Mouse (Mus musculus) limb, embryonic 13.5 days (tissue): ENCODE results near the gene Trim47. TPM values are rescaled to one million over a fixed set of nuclear protein-coding genes. Genes with fewer than 3 reads are reported as not detected.

Experiments used
- ATAC-seq: fragments of 200-750 bp; cut with Nextera tagmentation; 2 replicates; pipeline ENCODE4 v1.8.0; 2017; ENCODE audit warnings: low read depth, moderate number of reproducible peaks, moderate TSS enrichment; ENCODE audit not compliant: low FRiP score
- H3K27ac ChIP-seq: fragments of 300-500 bp; sonication (generic); 2 replicates; pipeline ENCODE4 v1.5.1; 2015; ENCODE audit warnings: inconsistent platforms, mild to moderate bottlenecking, moderate library complexity
- H3K27me3 ChIP-seq: fragments of 300-500 bp; sonication (generic); 2 replicates; pipeline ENCODE4 v1.6.1; 2015; ENCODE audit warnings: mild to moderate bottlenecking, inconsistent platforms
- H3K36me3 ChIP-seq: fragments of 300-500 bp; sonication (generic); 2 replicates; pipeline ENCODE4 v1.6.1; 2015; ENCODE audit warnings: inconsistent platforms, mild to moderate bottlenecking, moderate library complexity
- H3K4me1 ChIP-seq: fragments of 300-500 bp; sonication (generic); 2 replicates; pipeline ENCODE4 v1.6.1; 2015; ENCODE audit warnings: inconsistent platforms
- H3K4me2 ChIP-seq: fragments of 300-500 bp; sonication (generic); replicated peaks from 2 replicates; pipeline ENCODE4 v1.6.1; 2015; ENCODE audit warnings: inconsistent platforms, mild to moderate bottlenecking, moderate library complexity
- H3K4me3 ChIP-seq: fragments of 300-500 bp; sonication (generic); 2 replicates; pipeline ENCODE4 v1.5.1; 2015; ENCODE audit warnings: moderate library complexity, mild to moderate bottlenecking, inconsistent platforms
- H3K9ac ChIP-seq: fragments of 300-500 bp; sonication (generic); 2 replicates; pipeline ENCODE4 v1.6.1; 2015; ENCODE audit warnings: mild to moderate bottlenecking, inconsistent platforms
- H3K9me3 ChIP-seq: fragments of 300-500 bp; sonication (generic); 2 replicates; pipeline ENCODE4 v1.6.1; 2016; ENCODE audit warnings: inconsistent platforms
- WGBS: fragments of 180-500 bp; shearing (Covaris S2); methylation state at CpG from one replicate; pipeline ENCODE4 v1.1.7; 2015; 5-methylcytosine and 5-hydroxymethylcytosine counted together
- polyA plus RNA-seq: library from polyadenylated mRNA; unstranded; fragments of >200 nt; fragmentation: Nextera tagmentation; extraction: Ambion mirVana; gene quantifications from 2 replicates; pipeline ENCODE4 v1.2.1, GENCODE M21; 2015

Gene Trim47
- polyA plus RNA-seq, 1 experiment from 2014 or later, result 15.9 TPM

DNA sequence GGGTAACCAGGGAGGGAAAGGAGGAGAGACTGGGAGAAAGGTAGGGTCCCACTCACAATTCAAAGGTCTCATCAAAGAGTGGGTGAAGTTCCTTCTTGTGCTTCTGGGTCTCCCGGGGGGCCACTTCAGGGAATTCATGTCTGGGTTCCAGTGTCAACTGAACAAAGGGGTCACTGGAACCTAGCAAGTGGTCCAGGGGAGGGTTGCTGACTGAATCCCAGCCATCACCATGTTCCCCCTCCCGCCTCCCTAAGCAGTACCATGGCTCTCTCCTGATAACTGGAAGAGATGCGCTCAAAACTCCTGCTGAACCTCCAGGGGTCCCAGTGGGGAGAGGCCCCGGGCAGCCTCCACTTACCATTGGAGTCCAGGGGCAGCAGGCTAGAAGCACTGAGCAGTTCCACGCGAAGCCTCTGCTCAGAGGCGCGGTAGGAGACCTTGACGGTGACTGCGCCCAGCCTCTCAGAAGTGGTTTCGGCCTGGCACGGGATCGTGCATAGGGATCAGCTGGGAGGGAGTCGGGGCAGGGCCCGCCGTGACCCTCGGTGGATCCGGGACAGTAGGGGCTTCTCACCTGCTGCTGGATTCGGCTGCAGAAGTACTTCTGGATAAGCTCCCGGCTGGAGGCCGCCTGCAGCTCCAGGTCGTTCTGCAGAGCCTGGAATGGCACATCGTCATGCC, 62.7 kb downstream of the Trim47 start:
- no peaks in the 10 kb centered on the region for H3K9me3 ChIP-seq
- no peak for ATAC-seq
- 0 out of 2 replicates have a peak overlapping the region, but pooled peaks have one; percentile 1 for H3K9ac ChIP-seq
- 66% methylated on average over 23 of the region's 23 CpGs for WGBS
- no peak overlapping the region for H3K4me2 ChIP-seq
- no peak overlapping the region for H3K4me3 ChIP-seq
- H3K27me3 ChIP-seq, result no peaks in the 10 kb centered on the region
- no peaks in the 10 kb centered on the region for H3K4me1 ChIP-seq
- H3K36me3 ChIP-seq, result peaks cover 40% of the 10 kb centered on the region
- no peak overlapping the region for H3K27ac ChIP-seq

DNA sequence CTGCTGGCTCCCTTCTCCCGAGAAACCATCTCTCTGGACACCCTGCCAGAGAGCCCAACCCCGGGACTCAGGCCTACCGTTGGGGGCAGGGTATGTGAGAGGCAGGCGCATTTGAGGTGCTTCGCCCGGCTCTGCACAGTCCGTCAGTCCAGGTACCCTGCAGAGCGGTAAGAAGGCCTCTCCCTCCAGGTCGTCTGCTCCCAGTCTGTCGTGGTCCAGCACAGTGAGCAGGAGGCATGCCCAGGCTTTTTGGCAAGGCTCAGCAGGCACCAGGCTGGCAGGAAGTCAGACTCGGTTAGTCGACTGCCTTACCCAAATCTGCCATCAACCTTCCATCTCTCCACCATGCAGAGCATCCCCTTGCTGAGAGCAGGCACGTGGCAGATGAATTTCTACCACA, 63.4 kb downstream of the Trim47 start:
- Histone ChIP-seq H3K9me3 (no peaks in the 10 kb centered on the region), H3K36me3 (peaks cover 48% of the 10 kb centered on the region), H3K9ac (0 out of 2 replicates have a peak overlapping the region, but pooled peaks have one; percentile 2), H3K27me3 (no peaks in the 10 kb centered on the region), H3K4me3 (no peak overlapping the region), H3K27ac (peak overlapping the region; percentile 15; the same call in 1 of the 2 replicates), H3K4me2 (no peak overlapping the region), H3K4me1 (no peaks in the 10 kb centered on the region)
- 68% methylated on average over 13 of the region's 13 CpGs for WGBS
- no peak for ATAC-seq

DNA sequence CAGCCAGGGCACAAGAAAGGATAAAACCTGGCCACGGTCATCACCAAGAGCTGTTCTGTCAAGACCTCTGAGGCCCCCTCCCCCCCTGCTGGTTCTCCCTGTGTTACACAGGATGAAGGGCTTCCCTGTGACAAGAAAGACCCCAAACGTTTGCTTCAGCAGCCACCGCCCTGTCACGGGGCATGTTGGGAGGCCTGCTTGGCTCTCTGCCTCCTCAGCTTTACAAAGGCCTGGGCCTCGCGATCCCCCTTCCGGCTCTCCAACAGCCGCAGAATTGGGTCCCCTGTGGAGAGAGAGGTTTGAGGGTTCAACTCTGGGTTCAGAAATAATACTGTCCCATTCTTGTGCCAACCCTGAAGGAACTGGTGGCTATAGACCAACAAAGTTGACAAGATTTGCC, 64.5 kb downstream of the Trim47 start:
- peaks cover 58% of the 10 kb centered on the region for H3K36me3 ChIP-seq

DNA sequence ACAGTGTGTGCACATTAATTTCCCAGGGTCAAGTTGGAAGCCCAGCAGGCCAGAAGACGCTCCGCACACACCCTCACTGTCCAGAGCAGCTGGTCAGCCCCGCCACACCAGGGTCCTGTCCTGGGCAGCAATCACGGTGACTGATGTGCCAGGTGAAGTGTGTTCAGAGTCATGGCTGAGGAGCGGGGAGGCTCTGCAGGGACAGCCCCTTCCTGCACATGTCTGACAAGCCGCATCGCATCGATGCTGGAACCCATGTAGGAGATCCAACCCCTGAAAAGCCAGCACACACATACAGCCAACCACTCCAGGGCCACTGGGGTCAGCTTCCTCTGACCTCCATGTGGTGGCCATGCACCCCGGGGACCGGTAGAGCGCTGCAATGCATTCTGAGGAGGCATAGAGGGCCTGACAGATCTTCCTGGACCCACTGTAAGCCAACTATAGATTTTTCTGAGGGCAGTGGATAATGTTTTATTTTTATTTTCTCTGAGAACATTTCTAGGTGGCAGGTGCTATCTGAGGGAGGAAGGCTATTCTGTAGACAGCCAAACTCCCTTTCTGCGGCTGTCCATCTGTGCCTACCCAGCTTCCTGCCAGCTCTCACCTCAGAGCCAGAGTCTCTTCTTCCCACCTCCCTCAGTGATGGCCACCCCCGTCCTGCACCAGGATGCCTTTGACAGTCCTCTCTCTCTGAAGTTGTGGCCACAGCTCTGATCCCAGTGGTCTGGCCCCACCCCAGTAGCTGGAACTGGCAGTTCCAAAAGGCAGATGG, 65.2 kb downstream of the Trim47 start:
- no peak overlapping the region for H3K4me3 ChIP-seq
- no peak overlapping the region for H3K27ac ChIP-seq
- H3K4me2 ChIP-seq, result no peak overlapping the region
- WGBS, result 92% methylated on average over 13 of the region's 13 CpGs
- no peaks in the 10 kb centered on the region for H3K27me3 ChIP-seq
- peaks cover 65% of the 10 kb centered on the region for H3K36me3 ChIP-seq
- no peaks in the 10 kb centered on the region for H3K9me3 ChIP-seq
- H3K4me1 ChIP-seq, result no peaks in the 10 kb centered on the region
- H3K9ac ChIP-seq, result no peak overlapping the region
- no peak for ATAC-seq

More for the DNA sequence above, 64.5 kb downstream of the Trim47 start:
- ATAC-seq, result no peak
- Histone ChIP-seq H3K9ac (no peak overlapping the region), H3K27me3 (no peaks in the 10 kb centered on the region), H3K4me3 (no peak overlapping the region), H3K27ac (no peak overlapping the region), H3K4me2 (no peak overlapping the region), H3K4me1 (no peaks in the 10 kb centered on the region), H3K9me3 (no peaks in the 10 kb centered on the region)
- 65% methylated on average over 8 of the region's 8 CpGs for WGBS

DNA sequence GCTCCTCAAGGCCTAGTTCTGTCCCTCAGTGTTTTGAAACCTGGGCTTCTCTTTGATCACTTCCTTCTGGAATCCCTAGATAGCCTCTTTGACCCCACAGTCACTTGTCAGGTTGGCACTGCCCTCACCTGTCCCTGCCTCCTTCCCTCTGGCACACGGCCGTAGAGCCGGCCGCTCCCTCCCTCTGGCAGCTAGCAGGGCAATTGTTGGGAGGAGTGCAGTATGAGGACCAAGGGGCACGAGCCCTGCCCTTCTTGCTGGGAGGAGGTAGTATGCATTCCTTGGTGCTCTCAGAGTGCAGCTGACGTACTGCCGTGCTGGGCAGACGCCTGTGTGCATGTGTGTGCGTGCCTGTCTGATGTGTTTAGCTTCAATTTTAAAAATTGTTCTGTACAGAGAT, 66.4 kb downstream of the Trim47 start:
- Histone ChIP-seq H3K9me3 (no peaks in the 10 kb centered on the region), H3K4me2 (no peak overlapping the region), H3K27me3 (no peaks in the 10 kb centered on the region), H3K9ac (no peak overlapping the region), H3K4me3 (no peak overlapping the region), H3K4me1 (no peaks in the 10 kb centered on the region), H3K36me3 (peaks cover 78% of the 10 kb centered on the region), H3K27ac (no peak overlapping the region)
- no peak for ATAC-seq
- WGBS, result 80% methylated on average over 9 of the region's 9 CpGs

DNA sequence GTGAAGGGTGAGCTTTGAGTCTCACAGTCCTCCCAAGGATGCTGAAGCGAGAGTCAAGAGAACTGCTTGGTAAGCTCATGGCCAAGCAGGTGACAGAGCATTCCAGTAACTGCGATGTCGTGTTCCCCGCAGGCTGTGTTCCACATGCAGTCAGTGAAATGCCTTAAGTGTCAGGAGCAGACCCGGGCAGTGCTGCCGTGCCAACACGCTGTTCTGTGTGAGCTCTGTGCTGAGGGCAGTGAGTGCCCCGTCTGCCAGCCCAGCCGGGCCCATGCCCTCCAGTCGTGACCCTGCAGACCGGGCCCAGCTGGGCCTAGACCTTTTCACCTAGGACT, 67.4 kb downstream of the Trim47 start:
- H3K4me1 ChIP-seq, result no peaks in the 10 kb centered on the region
- no peak overlapping the region for H3K4me3 ChIP-seq
- H3K27ac ChIP-seq, result no peak overlapping the region
- H3K4me2 ChIP-seq, result no peak overlapping the region
- no peak overlapping the region for H3K9ac ChIP-seq
- ATAC-seq, result no peak
- no peaks in the 10 kb centered on the region for H3K9me3 ChIP-seq
- H3K27me3 ChIP-seq, result no peaks in the 10 kb centered on the region
- H3K36me3 ChIP-seq, result peaks cover 87% of the 10 kb centered on the region
- 89% methylated on average over 11 of the region's 11 CpGs for WGBS

DNA sequence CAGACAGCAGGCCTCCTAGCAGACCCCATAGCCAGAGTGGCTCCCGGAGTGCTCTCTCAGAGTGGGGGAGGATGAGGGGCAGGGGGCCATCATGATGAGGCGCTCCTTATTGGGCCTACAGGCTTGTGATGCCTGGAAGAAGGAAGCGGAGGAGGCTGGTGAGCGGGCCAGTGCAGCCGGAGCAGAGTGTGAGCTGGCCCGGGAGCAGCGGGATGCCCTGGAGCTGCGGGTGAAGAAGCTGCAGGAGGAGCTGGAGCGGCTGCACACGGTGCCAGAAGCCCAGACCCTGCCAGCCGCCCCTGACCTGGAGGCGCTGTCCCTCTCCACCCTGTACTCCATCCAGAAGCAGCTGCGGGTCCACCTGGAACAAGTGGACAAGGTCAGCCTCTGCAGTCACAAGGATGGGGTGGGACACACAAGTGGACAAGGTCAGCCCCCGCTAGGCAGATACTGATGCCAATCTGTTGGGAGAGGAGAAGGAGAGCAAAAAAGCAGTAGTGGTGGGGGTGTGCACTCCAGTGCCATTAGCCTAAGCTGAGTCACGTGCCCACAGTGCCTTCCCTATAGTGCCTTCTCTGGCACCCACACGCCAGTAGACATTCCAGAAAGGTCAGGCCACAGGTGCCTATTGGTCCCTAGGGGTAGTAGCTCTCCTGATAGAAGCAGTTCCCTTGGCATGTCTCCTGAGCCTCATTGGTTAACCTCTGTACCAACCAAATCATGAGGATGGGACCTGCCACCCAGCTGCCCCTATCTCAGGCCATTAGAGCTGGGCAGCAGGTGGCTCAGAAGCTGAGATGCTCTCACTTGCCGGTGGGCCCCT, 67.9 kb downstream of the Trim47 start:
- Histone ChIP-seq H3K9ac (no peak overlapping the region), H3K36me3 (peaks cover 93% of the 10 kb centered on the region), H3K9me3 (no peaks in the 10 kb centered on the region), H3K4me1 (no peaks in the 10 kb centered on the region), H3K4me3 (no peak overlapping the region), H3K27ac (no peak overlapping the region), H3K4me2 (no peak overlapping the region), H3K27me3 (no peaks in the 10 kb centered on the region)
- WGBS, result 94% methylated on average over 17 of the region's 17 CpGs
- ATAC-seq, result no peak; the same call in 1 of the 2 replicates

DNA sequence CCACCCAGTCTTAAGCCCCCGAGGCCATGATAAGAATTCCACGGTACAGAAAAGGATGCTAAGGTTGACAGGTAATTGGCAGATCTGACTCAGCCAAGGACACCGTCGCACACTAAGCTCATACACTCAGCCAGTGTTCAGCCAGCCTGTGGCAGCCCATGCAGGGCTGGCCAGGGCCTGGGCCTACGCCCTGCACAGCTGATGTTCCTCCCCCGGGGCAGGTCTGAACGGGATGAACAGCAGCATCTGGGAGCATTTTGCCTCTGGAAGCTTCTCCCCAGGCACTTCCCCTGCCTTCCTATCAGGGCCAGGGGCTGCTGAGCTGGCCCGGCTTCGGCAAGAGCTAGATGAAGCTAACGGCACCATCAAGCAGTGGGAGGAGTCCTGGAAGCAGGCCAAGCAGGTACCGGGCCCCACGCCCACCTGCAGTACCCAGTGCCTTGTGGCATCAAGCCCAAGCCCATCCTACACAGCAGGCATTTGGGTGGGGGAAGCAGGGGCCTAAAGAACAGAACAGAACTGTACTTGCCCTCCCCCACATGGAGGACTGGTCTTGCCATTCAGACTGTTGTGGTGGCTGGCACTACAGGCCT, 68.9 kb downstream of the Trim47 start:
- peaks cover 99% of the 10 kb centered on the region for H3K36me3 ChIP-seq
- H3K27ac ChIP-seq, result no peak overlapping the region
- H3K27me3 ChIP-seq, result no peaks in the 10 kb centered on the region
- no peak overlapping the region for H3K9ac ChIP-seq
- no peaks in the 10 kb centered on the region for H3K9me3 ChIP-seq
- no peak overlapping the region for H3K4me2 ChIP-seq
- 71% methylated on average over 12 of the region's 12 CpGs for WGBS
- no peaks in the 10 kb centered on the region for H3K4me1 ChIP-seq
- H3K4me3 ChIP-seq, result no peak overlapping the region
- no peak for ATAC-seq

DNA sequence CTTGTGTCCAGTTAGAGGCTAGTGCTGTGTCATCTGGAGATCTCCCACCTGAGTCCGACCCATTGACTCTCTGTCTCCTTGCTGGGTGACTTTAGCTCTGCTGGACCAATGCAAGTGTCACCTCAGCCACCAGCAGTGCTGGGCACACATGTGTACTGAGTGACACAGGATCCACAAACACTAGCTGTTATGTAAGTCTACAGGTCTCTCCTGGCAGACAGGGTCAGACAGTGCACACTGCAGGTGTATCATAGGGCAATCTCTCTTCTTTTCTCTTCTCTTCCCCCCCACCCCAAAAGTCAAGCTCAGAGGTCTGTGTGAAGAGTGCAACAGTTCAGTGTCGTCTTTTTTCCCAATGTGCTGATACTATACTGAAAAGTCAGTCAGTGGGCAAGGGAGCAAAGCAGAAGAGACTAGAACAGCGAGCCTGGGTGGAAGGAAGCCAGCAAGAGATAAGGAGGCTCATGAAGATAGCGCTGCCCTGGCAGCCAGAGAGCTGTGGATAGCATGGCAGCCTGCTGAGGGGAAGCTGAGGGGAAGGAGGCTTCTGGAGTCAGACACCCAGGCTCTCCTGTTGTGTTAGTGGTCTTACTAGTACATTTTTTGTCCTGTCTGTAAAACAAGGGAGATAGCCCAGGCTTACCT, 69.7 kb downstream of the Trim47 start:
- no peak for ATAC-seq
- Histone ChIP-seq H3K9me3 (no peaks in the 10 kb centered on the region), H3K27ac (no peak overlapping the region), H3K27me3 (no peaks in the 10 kb centered on the region), H3K4me2 (no peak overlapping the region), H3K9ac (no peak overlapping the region), H3K4me1 (no peaks in the 10 kb centered on the region), H3K4me3 (no peak overlapping the region), H3K36me3 (peaks cover 100% of the 10 kb centered on the region)
- WGBS, result 91% methylated on average over 4 of the region's 4 CpGs

DNA sequence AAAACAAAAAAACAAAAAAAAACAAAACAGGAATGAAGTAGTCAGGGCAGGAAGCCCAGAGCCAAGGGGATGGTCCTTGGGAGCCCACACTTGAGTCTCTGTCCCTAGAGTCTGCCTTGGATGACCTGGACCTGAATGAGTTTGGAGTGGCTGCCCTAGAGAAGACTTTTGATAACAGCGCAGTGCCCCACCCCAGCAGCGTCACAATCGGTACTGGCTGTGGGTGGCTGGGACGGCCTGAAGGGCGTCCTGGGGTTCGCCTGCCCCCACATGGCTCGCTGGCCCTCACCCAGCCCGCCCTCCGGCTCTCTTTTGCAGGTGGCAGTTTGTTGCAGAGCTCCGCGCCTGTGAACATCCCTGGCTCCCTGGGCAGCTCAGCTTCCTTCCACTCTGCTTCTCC, 71.1 kb downstream of the Trim47 start:
- ATAC-seq, result no peak
- H3K4me1 ChIP-seq, result no peaks in the 10 kb centered on the region
- H3K4me2 ChIP-seq, result no peak overlapping the region
- 92% methylated on average over 11 of the region's 11 CpGs for WGBS
- no peaks in the 10 kb centered on the region for H3K9me3 ChIP-seq
- no peaks in the 10 kb centered on the region for H3K27me3 ChIP-seq
- H3K27ac ChIP-seq, result no peak overlapping the region
- no peak overlapping the region for H3K9ac ChIP-seq
- peaks cover 100% of the 10 kb centered on the region for H3K36me3 ChIP-seq
- no peak overlapping the region for H3K4me3 ChIP-seq
